10 mouse cellular contexts compared by ENCODE assay signal in the genomic region with DNA sequence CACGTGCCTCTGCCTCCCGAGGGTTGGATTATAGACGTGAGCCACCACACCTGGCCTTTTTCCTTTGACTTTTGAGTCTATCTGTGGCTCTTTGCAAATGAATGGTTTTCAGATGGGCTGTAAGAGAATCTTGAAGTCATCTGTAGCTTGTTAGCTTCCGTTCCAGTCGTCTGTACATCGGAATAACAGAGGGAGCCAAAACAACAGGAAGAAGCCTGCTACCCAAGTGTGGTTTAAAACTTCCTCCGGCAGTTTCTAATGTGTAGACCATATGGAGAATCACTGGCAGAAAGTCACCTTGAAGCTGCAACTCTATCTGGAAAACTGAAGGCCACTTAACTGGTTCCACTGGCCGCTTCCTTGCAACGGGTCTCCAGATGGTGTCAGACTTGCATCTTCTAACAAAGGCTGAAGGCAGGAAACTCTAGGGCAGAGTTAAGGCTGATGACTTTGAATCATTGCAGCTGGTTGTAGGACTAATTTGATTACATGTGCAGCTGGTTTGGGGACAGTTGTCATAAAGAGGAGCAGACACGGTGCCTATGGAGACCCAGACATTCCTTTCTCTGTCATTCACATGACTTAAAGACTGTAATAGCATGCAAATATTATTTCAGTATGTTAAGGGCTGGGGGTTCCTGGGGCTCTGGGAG. TPM values are rescaled to one million over a fixed set of nuclear protein-coding genes. Genes with fewer than 3 reads are reported as not detected.
DNase-seq lines count a peak whose midpoint lies in the region; ATAC-seq and TF ChIP-seq lines count a peak whose summit lies in the region.
"Had no signal": no experiment of that assay in that cellular context is flagged by ENCODE, and none has a peak within 500 bp of the region (broad histone marks: within the 10 kb centered on the region; RNA-seq: fewer than 3 reads in every experiment).

No protein-coding gene starts in this region.

- peak; percentile 8; the same call in 1 of the 2 replicates for ATAC-seq in forebrain, postnatal 0 days
- ATAC-seq in erythroblast, adult 5-6 weeks (replicated peaks; ENCODE audit: low FRiP score, poor library complexity, severe bottlenecking): no peak

- no peak overlapping the region for H3K9ac ChIP-seq in forebrain, postnatal 0 days

- no peak for TF ChIP-seq CTCF in forebrain, postnatal 0 days (IDR thresholded peaks at IDR 0.05; ENCODE audit: low read depth)

- no peaks in the 10 kb centered on the region for H3K4me1 ChIP-seq in forebrain, postnatal 0 days (ENCODE audit: insufficient read depth)
- H3K4me1 ChIP-seq in forebrain, embryonic 10.5 days: no peaks in the 10 kb centered on the region
- H3K4me1 ChIP-seq in limb, embryonic 10.5 days: peaks cover 9% of the 10 kb centered on the region

- no peaks in the 10 kb centered on the region for H3K9me3 ChIP-seq in forebrain, postnatal 0 days (ENCODE audit: low read length)
- H3K9me3 ChIP-seq in forebrain, embryonic 10.5 days: no peaks in the 10 kb centered on the region
- H3K9me3 ChIP-seq in limb, embryonic 10.5 days (replicated peaks): no peaks in the 10 kb centered on the region
- H3K9me3 ChIP-seq: G1E had no signal

- no peaks in the 10 kb centered on the region for H3K36me3 ChIP-seq in forebrain, postnatal 0 days (ENCODE audit: insufficient read depth)
- H3K36me3 ChIP-seq in forebrain, embryonic 10.5 days (replicated peaks): no peaks in the 10 kb centered on the region
- no peaks in the 10 kb centered on the region for H3K36me3 ChIP-seq in limb, embryonic 10.5 days
- H3K36me3 ChIP-seq in splenic B cell, adult 2 months (ENCODE audit: control insufficient read depth, insufficient read depth, low read length, poor library complexity, severe bottlenecking): no peaks in the 10 kb centered on the region
- H3K36me3 ChIP-seq: G1E had no signal

- H3K4me2 ChIP-seq in forebrain, postnatal 0 days (ENCODE audit: low read depth): no peak overlapping the region

- H3K4me3 ChIP-seq in forebrain, postnatal 0 days (ENCODE audit: low read depth, low read length): no peak overlapping the region
- no peak overlapping the region for H3K4me3 ChIP-seq in forebrain, embryonic 10.5 days
- no peak overlapping the region for H3K4me3 ChIP-seq in limb, embryonic 10.5 days

- H3K27ac ChIP-seq in forebrain, postnatal 0 days (ENCODE audit: low read depth, low read length): no peak overlapping the region
- H3K27ac ChIP-seq in forebrain, embryonic 10.5 days: no peak overlapping the region
- no peak overlapping the region; the same call in 1 of the 2 replicates for H3K27ac ChIP-seq in limb, embryonic 10.5 days

- H3K27me3 ChIP-seq in forebrain, postnatal 0 days (ENCODE audit: insufficient read depth, low read length): no peaks in the 10 kb centered on the region
- H3K27me3 ChIP-seq in forebrain, embryonic 10.5 days (ENCODE audit: poor library complexity, severe bottlenecking): no peaks in the 10 kb centered on the region
- H3K27me3 ChIP-seq in limb, embryonic 10.5 days (ENCODE audit: low read depth, poor library complexity, severe bottlenecking): no peaks in the 10 kb centered on the region
- H3K27me3 ChIP-seq in splenic B cell, adult 2 months (ENCODE audit: control insufficient read depth, insufficient read depth, low read length, poor library complexity, severe bottlenecking): no peaks in the 10 kb centered on the region

- DNase-seq in forebrain, postnatal 0 days: no peak
- DNase-seq in forebrain, embryonic 10.5 days (ENCODE audit: extremely low spot score, low spot score): no peak
- DNase-seq in CD4-positive, CD25-positive, alpha-beta regulatory T cell, adult 2 months (ENCODE audit: low read depth, low spot score): peak; percentile 60
- peak; percentile 33 for DNase-seq in gastrocnemius, postnatal 25 days
- DNase-seq in limb, embryonic 10.5 days (ENCODE audit: low spot score): peak; percentile 35
- peak; percentile 50 for DNase-seq in splenic B cell, adult 2 months (ENCODE audit: low read depth, low spot score)
- DNase-seq in spleen, adult 12 weeks (ENCODE audit: low spot score): no peak

- 60% methylated on average over 10 of the region's 10 CpGs for WGBS in forebrain, postnatal 0 days
- 57% methylated on average over 10 of the region's 10 CpGs for WGBS in forebrain, embryonic 10.5 days
- WGBS in limb, embryonic 10.5 days: 53% methylated on average over 10 of the region's 10 CpGs

RNA-seq across cellular contexts. Expression of gene Tbc1d23, which starts 12.0 kb away (rescaled TPM):
- 75.8 and 89.1 TPM in 2 replicates for total RNA-seq in forebrain, postnatal 0 days (2014; rRNA removed)
- 29.3 and 33.5 TPM in 2 replicates for polyA plus RNA-seq in forebrain, postnatal 0 days (2015; fragmentation: Nextera tagmentation; extraction: Ambion mirVana)
- polyA plus RNA-seq in forebrain, embryonic 10.5 days (2016; fragmentation: Nextera tagmentation; extraction: Ambion mirVana): 18.2 and 18.8 TPM in 2 replicates
- 10 to 100 TPM; 14.7 to 17.8 TPM for total RNA-seq in gastrocnemius, postnatal 25 days (2021)
- polyA plus RNA-seq in limb, embryonic 10.5 days (2016; fragmentation: Nextera tagmentation; extraction: Ambion mirVana): 16.5 and 23.5 TPM in 2 replicates
- total RNA-seq in erythroblast, adult 5-6 weeks (2015; ENCODE audit: low replicate concordance): 6.5 and 13.8 TPM in 2 replicates
- total RNA-seq in erythroblast, adult 5-6 weeks (2017; ENCODE audit: low replicate concordance): 13.4 and 14.4 TPM in 2 replicates

RNA-seq across cellular contexts. Expression of gene Tmem30c, which starts 49.3 kb away (rescaled TPM):
- 0.23 and 0.24 TPM in 2 replicates for total RNA-seq in forebrain, postnatal 0 days (2014; rRNA removed)
- 0.27 TPM in 1 of 2 replicates, not detected in the other for polyA plus RNA-seq in forebrain, postnatal 0 days (2015; fragmentation: Nextera tagmentation; extraction: Ambion mirVana)
- polyA plus RNA-seq in forebrain, embryonic 10.5 days (2016; fragmentation: Nextera tagmentation; extraction: Ambion mirVana): 0.22 TPM in 1 of 2 replicates, not detected in the other
- total RNA-seq in gastrocnemius, postnatal 25 days (2021): not detected
- polyA plus RNA-seq in limb, embryonic 10.5 days (2016; fragmentation: Nextera tagmentation; extraction: Ambion mirVana): 0.10 and 0.19 TPM in 2 replicates
- total RNA-seq in erythroblast, adult 5-6 weeks (2015; ENCODE audit: low replicate concordance): not detected in 2 replicates
- not detected in 2 replicates for total RNA-seq in erythroblast, adult 5-6 weeks (2017; ENCODE audit: low replicate concordance)
- polyA plus RNA-seq: G1E; heart, embryonic 14.5 days had no signal

Comparison
In these comparisons a context has a peak if more than half of its experiments do, and no peak if none do; other contexts are left out.
1. DNase-seq: peak in CD4-positive, CD25-positive, alpha-beta regulatory T cell, adult 2 months (single experiment), gastrocnemius, postnatal 25 days (single experiment), limb, embryonic 10.5 days (single experiment) and splenic B cell, adult 2 months (single experiment); none in forebrain, postnatal 0 days (single experiment), forebrain, embryonic 10.5 days (single experiment) and spleen, adult 12 weeks (single experiment).